Mouse (Mus musculus) embryonic facial prominence, embryonic 11.5 days (tissue): ENCODE data around the gene Pam. TPM values are rescaled to one million over a fixed set of nuclear protein-coding genes. Genes with fewer than 3 reads are reported as not detected.

Experiments used
- ATAC-seq: fragments of 200-750 bp; cut with Nextera tagmentation; replicated peaks from 2 replicates; pipeline ENCODE4 v1.8.0; 2017; ENCODE audit warnings: low read depth; ENCODE audit not compliant: insufficient number of reproducible peaks, low FRiP score, low TSS enrichment
- DNase-seq: peaks from one replicate; pipeline ENCODE4 v3.0.0-alpha.2; 2015; ENCODE audit warnings: low spot score
- H3K27ac ChIP-seq: fragments of 300-500 bp; sonication (generic); replicated peaks from 2 replicates; pipeline ENCODE4 v1.5.1; 2014; ENCODE audit warnings: mild to moderate bottlenecking, low read depth, low read length, control low read depth
- H3K27me3 ChIP-seq: fragments of 300-500 bp; sonication (generic); 2 replicates; pipeline ENCODE4 v1.6.1; 2014; ENCODE audit warnings: mild to moderate bottlenecking, low read length, moderate library complexity, mixed read lengths; ENCODE audit not compliant: control insufficient read depth, insufficient read depth
- H3K36me3 ChIP-seq: fragments of 300-500 bp; sonication (generic); replicated peaks from 2 replicates; pipeline ENCODE4 v1.6.1; 2014; ENCODE audit warnings: low read depth, mild to moderate bottlenecking, low read length, moderate library complexity, mixed read lengths; ENCODE audit not compliant: control insufficient read depth, insufficient read depth
- H3K4me1 ChIP-seq: fragments of 300-500 bp; sonication (generic); 2 replicates; pipeline ENCODE4 v1.6.1; 2014; ENCODE audit warnings: low read length, mixed read lengths; ENCODE audit not compliant: control insufficient read depth, insufficient read depth
- H3K4me2 ChIP-seq: fragments of 300-500 bp; sonication (generic); 2 replicates; pipeline ENCODE4 v1.6.1; 2014; ENCODE audit warnings: low read depth, mild to moderate bottlenecking, control low read depth, low read length, moderate library complexity
- H3K4me3 ChIP-seq: fragments of 300-500 bp; sonication (generic); 2 replicates; pipeline ENCODE4 v1.5.1; 2014; ENCODE audit warnings: low read depth, low read length, control low read depth
- H3K9ac ChIP-seq: fragments of 300-500 bp; sonication (generic); replicated peaks from 2 replicates; pipeline ENCODE4 v1.6.1; 2014; ENCODE audit warnings: mild to moderate bottlenecking, control low read depth, low read length
- H3K9me3 ChIP-seq: fragments of 300-500 bp; sonication (generic); replicated peaks from 2 replicates; pipeline ENCODE4 v1.6.1; 2016; ENCODE audit warnings: mild to moderate bottlenecking, low read length, inconsistent platforms, mixed read lengths; ENCODE audit not compliant: control insufficient read depth
- WGBS: fragments of 180-500 bp; shearing (Covaris S2); extraction: QIAGEN DNeasy Blood & Tissue Kit; methylation state at CpG from one replicate; pipeline ENCODE4 v1.1.7; 2014; 5-methylcytosine and 5-hydroxymethylcytosine counted together
- polyA plus RNA-seq: library from polyadenylated mRNA; unstranded; fragments of >200 nt; fragmentation: Nextera tagmentation; extraction: Ambion mirVana; gene quantifications from 2 replicates; pipeline ENCODE4 v1.2.1, GENCODE M21; 2014

Gene Pam
- polyA plus RNA-seq, 1 experiment from 2014 or later = 22.3 TPM

GRCm38 (mm10) chr1:97916218-97916970 lies 179.1 kb downstream of the Pam start:
- Histone ChIP-seq H3K4me3 (no peak overlapping the region), H3K27ac (no peak overlapping the region), H3K4me2 (no peak overlapping the region), H3K27me3 (no peaks in the 10 kb centered on the region), H3K9me3 (no peaks in the 10 kb centered on the region), H3K9ac (no peak overlapping the region), H3K4me1 (no peaks in the 10 kb centered on the region), H3K36me3 (no peaks in the 10 kb centered on the region)
- ATAC-seq (no peak), DNase-seq (no peak)
- 83% methylated on average over 12 of the region's 12 CpGs for WGBS

- 82% methylated on average over 10 of the region's 10 CpGs for WGBS
- H3K4me2 ChIP-seq = no peak overlapping the region
- no peak overlapping the region for H3K4me3 ChIP-seq
- no peak overlapping the region for H3K9ac ChIP-seq
- ATAC-seq (no peak), DNase-seq (no peak)
- H3K27ac ChIP-seq = no peak overlapping the region
- no peaks in the 10 kb centered on the region for H3K27me3 ChIP-seq
- no peaks in the 10 kb centered on the region for H3K36me3 ChIP-seq
- no peaks in the 10 kb centered on the region for H3K9me3 ChIP-seq
- no peaks in the 10 kb centered on the region for H3K4me1 ChIP-seq
Observed at GRCm38 (mm10) chr1:97915726-97916125, 179.7 kb downstream of the Pam start.

GRCm38 (mm10) chr1:97910874-97911273 lies 184.6 kb downstream of the Pam start:
- no peak overlapping the region for H3K4me2 ChIP-seq
- DNase-seq = no peak
- no peaks in the 10 kb centered on the region for H3K4me1 ChIP-seq
- no peak overlapping the region for H3K27ac ChIP-seq
- H3K27me3 ChIP-seq = no peaks in the 10 kb centered on the region
- no peak overlapping the region for H3K4me3 ChIP-seq
- WGBS = 81% methylated on average over 10 of the region's 10 CpGs
- no peak for ATAC-seq
- no peak overlapping the region for H3K9ac ChIP-seq
- no peaks in the 10 kb centered on the region for H3K36me3 ChIP-seq
- no peaks in the 10 kb centered on the region for H3K9me3 ChIP-seq

GRCm38 (mm10) chr1:97909561-97909960 lies 185.9 kb downstream of the Pam start:
- 50% methylated on average over 5 of the region's 5 CpGs for WGBS
- no peak for DNase-seq
- no peak for ATAC-seq

GRCm38 (mm10) chr1:97908736-97909135 lies 186.7 kb downstream of the Pam start:
- no peak overlapping the region for H3K4me2 ChIP-seq
- no peak overlapping the region for H3K4me3 ChIP-seq
- H3K36me3 ChIP-seq = no peaks in the 10 kb centered on the region
- 93% methylated on average over 4 of the region's 4 CpGs for WGBS
- H3K9me3 ChIP-seq = no peaks in the 10 kb centered on the region
- no peak overlapping the region for H3K27ac ChIP-seq
- ATAC-seq (no peak), DNase-seq (no peak)
- no peak overlapping the region for H3K9ac ChIP-seq
- no peaks in the 10 kb centered on the region for H3K4me1 ChIP-seq
- no peaks in the 10 kb centered on the region for H3K27me3 ChIP-seq

More at GRCm38 (mm10) chr1:97909561-97909960, 185.9 kb downstream of the Pam start:
- H3K4me2 ChIP-seq = no peak overlapping the region
- no peaks in the 10 kb centered on the region for H3K36me3 ChIP-seq
- no peaks in the 10 kb centered on the region for H3K9me3 ChIP-seq
- no peaks in the 10 kb centered on the region for H3K27me3 ChIP-seq
- no peak overlapping the region for H3K27ac ChIP-seq
- no peak overlapping the region for H3K4me3 ChIP-seq
- no peak overlapping the region for H3K9ac ChIP-seq
- H3K4me1 ChIP-seq = no peaks in the 10 kb centered on the region

GRCm38 (mm10) chr1:97903912-97904460 lies 191.5 kb downstream of the Pam start:
- H3K4me1 ChIP-seq = no peaks in the 10 kb centered on the region
- no peak overlapping the region for H3K9ac ChIP-seq
- H3K9me3 ChIP-seq = no peaks in the 10 kb centered on the region
- 73% methylated on average over 7 of the region's 7 CpGs for WGBS
- H3K4me2 ChIP-seq = no peak overlapping the region
- no peaks in the 10 kb centered on the region for H3K27me3 ChIP-seq
- no peak overlapping the region for H3K27ac ChIP-seq
- ATAC-seq (no peak), DNase-seq (no peak)
- H3K4me3 ChIP-seq = no peak overlapping the region
- no peaks in the 10 kb centered on the region for H3K36me3 ChIP-seq

- Histone ChIP-seq H3K4me1 (no peaks in the 10 kb centered on the region), H3K4me2 (no peak overlapping the region), H3K9ac (no peak overlapping the region), H3K36me3 (no peaks in the 10 kb centered on the region), H3K27me3 (no peaks in the 10 kb centered on the region), H3K27ac (no peak overlapping the region), H3K4me3 (no peak overlapping the region), H3K9me3 (no peaks in the 10 kb centered on the region)
- no peak for ATAC-seq
- DNase-seq = no peak
- whole genome bisulfite sequencing = 90% methylated on average over 7 of the region's 7 CpGs
Observed at GRCm38 (mm10) chr1:97902830-97903229, 192.6 kb downstream of the Pam start.

- Histone ChIP-seq H3K27me3 (no peaks in the 10 kb centered on the region), H3K4me3 (no peak overlapping the region), H3K9ac (no peak overlapping the region), H3K9me3 (no peaks in the 10 kb centered on the region), H3K27ac (no peak overlapping the region), H3K4me1 (no peaks in the 10 kb centered on the region), H3K36me3 (no peaks in the 10 kb centered on the region), H3K4me2 (no peak overlapping the region)
- ATAC-seq (no peak), DNase-seq (no peak)
- 66% methylated on average over 7 of the region's 7 CpGs for WGBS
Observed at GRCm38 (mm10) chr1:97900559-97901153, 194.8 kb downstream of the Pam start.
